Mouse (Mus musculus) forebrain, embryonic 10.5 days (tissue): ENCODE measurements at regions not wholly inside any gene's neighbourhood (a gene's known extent, or its start where the extent isn't known, plus 50 kb on each side); places are given as distances from the start of the nearest gene placed in this dataset.

Experiments used
- DNase-seq: peaks from one replicate; pipeline ENCODE4 v3.0.0-alpha.2; 2017; ENCODE audit warnings: low spot score; ENCODE audit errors: extremely low spot score
- H3K27ac ChIP-seq: fragments of 300-500 bp; sonication (generic); 2 replicates; pipeline ENCODE4 v1.5.1; 2016; ENCODE audit warnings: mild to moderate bottlenecking
- H3K27me3 ChIP-seq: fragments of 300-500 bp; sonication (generic); 2 replicates; pipeline ENCODE4 v1.6.1; 2016; ENCODE audit warnings: mild to moderate bottlenecking; ENCODE audit not compliant: poor library complexity, severe bottlenecking
- H3K36me3 ChIP-seq: fragments of 300-500 bp; sonication (generic); replicated peaks from 2 replicates; pipeline ENCODE4 v1.6.1; 2016; ENCODE audit warnings: mild to moderate bottlenecking, moderate library complexity
- H3K4me1 ChIP-seq: fragments of 300-500 bp; sonication (generic); 2 replicates; pipeline ENCODE4 v1.6.1; 2016
- H3K4me3 ChIP-seq: fragments of 300-500 bp; sonication (generic); 2 replicates; pipeline ENCODE4 v1.5.1; 2016; ENCODE audit warnings: mild to moderate bottlenecking, moderate library complexity
- H3K9me3 ChIP-seq: fragments of 300-500 bp; sonication (generic); 2 replicates; pipeline ENCODE4 v1.6.1; 2016; ENCODE audit warnings: mild to moderate bottlenecking, moderate library complexity
- WGBS: fragments of 180-500 bp; shearing (Covaris S2); methylation state at CpG from one replicate; pipeline ENCODE4 v1.1.7; 2016; 5-methylcytosine and 5-hydroxymethylcytosine counted together

- DNase-seq = no peak
- Histone ChIP-seq H3K4me3 (no peak overlapping the region), H3K9me3 (no peaks in the 10 kb centered on the region), H3K27me3 (no peaks in the 10 kb centered on the region), H3K27ac (no peak overlapping the region), H3K36me3 (no peaks in the 10 kb centered on the region), H3K4me1 (no peaks in the 10 kb centered on the region)
- WGBS = 91% methylated on average over 3 of the region's 3 CpGs
Observed at GRCm38 (mm10) chr4:93986189-93986588, 570.2 kb upstream of the Gm10306 start.

GRCm38 (mm10) chr4:93990273-93990869 lies 566.0 kb upstream of the Gm10306 start:
- no peaks in the 10 kb centered on the region for H3K27me3 ChIP-seq
- no peak overlapping the region for H3K27ac ChIP-seq
- no peaks in the 10 kb centered on the region for H3K9me3 ChIP-seq
- H3K36me3 ChIP-seq = no peaks in the 10 kb centered on the region
- 92% methylated on average over 7 of the region's 7 CpGs for WGBS
- H3K4me1 ChIP-seq = no peaks in the 10 kb centered on the region
- H3K4me3 ChIP-seq = no peak overlapping the region
- no peak for DNase-seq

- no peak for DNase-seq
- 85% methylated on average over 1 of the region's 1 CpGs for WGBS
- Histone ChIP-seq H3K4me3 (no peak overlapping the region), H3K4me1 (peaks cover 4% of the 10 kb centered on the region; the same call in 1 of the 2 replicates), H3K9me3 (no peaks in the 10 kb centered on the region), H3K36me3 (no peaks in the 10 kb centered on the region), H3K27me3 (no peaks in the 10 kb centered on the region), H3K27ac (no peak overlapping the region)
Observed at GRCm38 (mm10) chr4:94005818-94006217, 550.5 kb upstream of the Gm10306 start.

- WGBS = 58% methylated on average over 8 of the region's 8 CpGs
- peak; percentile 15 for DNase-seq
- Histone ChIP-seq H3K4me3 (no peak overlapping the region), H3K9me3 (no peaks in the 10 kb centered on the region), H3K27ac (no peak overlapping the region), H3K36me3 (no peaks in the 10 kb centered on the region), H3K27me3 (no peaks in the 10 kb centered on the region), H3K4me1 (peaks cover 4% of the 10 kb centered on the region; the same call in 1 of the 2 replicates)
Observed at GRCm38 (mm10) chr4:94007088-94007768, 549.1 kb upstream of the Gm10306 start.

GRCm38 (mm10) chr4:94015713-94016112 lies 540.6 kb upstream of the Gm10306 start:
- H3K27ac ChIP-seq = no peak overlapping the region
- no peaks in the 10 kb centered on the region for H3K4me1 ChIP-seq
- H3K36me3 ChIP-seq = no peaks in the 10 kb centered on the region
- no peak for DNase-seq
- WGBS = 93% methylated on average over 2 of the region's 2 CpGs
- no peak overlapping the region for H3K4me3 ChIP-seq
- H3K9me3 ChIP-seq = no peaks in the 10 kb centered on the region
- H3K27me3 ChIP-seq = no peaks in the 10 kb centered on the region

- no peaks in the 10 kb centered on the region for H3K4me1 ChIP-seq
- H3K9me3 ChIP-seq = no peaks in the 10 kb centered on the region
- H3K4me3 ChIP-seq = no peak overlapping the region
- no peaks in the 10 kb centered on the region for H3K27me3 ChIP-seq
- 86% methylated on average over 3 of the region's 3 CpGs for WGBS
- DNase-seq = no peak
- H3K27ac ChIP-seq = no peak overlapping the region
- no peaks in the 10 kb centered on the region for H3K36me3 ChIP-seq
Observed at GRCm38 (mm10) chr4:94017702-94018101, 538.6 kb upstream of the Gm10306 start.

GRCm38 (mm10) chr4:94049629-94050310 lies 506.6 kb upstream of the Gm10306 start:
- no peaks in the 10 kb centered on the region for H3K4me1 ChIP-seq
- 79% methylated on average over 5 of the region's 5 CpGs for WGBS
- no peak for DNase-seq

GRCm38 (mm10) chr4:94052249-94053162 lies 503.8 kb upstream of the Gm10306 start:
- 85% methylated on average over 11 of the region's 11 CpGs for WGBS
- Histone ChIP-seq H3K4me1 (no peaks in the 10 kb centered on the region), H3K9me3 (no peaks in the 10 kb centered on the region), H3K27me3 (no peaks in the 10 kb centered on the region), H3K4me3 (no peak overlapping the region), H3K36me3 (no peaks in the 10 kb centered on the region), H3K27ac (no peak overlapping the region)
- DNase-seq = no peak

More at GRCm38 (mm10) chr4:94049629-94050310, 506.6 kb upstream of the Gm10306 start:
- Histone ChIP-seq H3K4me3 (no peak overlapping the region), H3K27ac (no peak overlapping the region), H3K27me3 (no peaks in the 10 kb centered on the region), H3K9me3 (no peaks in the 10 kb centered on the region), H3K36me3 (no peaks in the 10 kb centered on the region)

- WGBS = 66% methylated on average over 9 of the region's 9 CpGs
- H3K36me3 ChIP-seq = no peaks in the 10 kb centered on the region
Observed at GRCm38 (mm10) chr4:94073178-94073870, 483.0 kb upstream of the Gm10306 start.

GRCm38 (mm10) chr4:94082839-94083238 lies 473.5 kb upstream of the Gm10306 start:
- Histone ChIP-seq H3K4me3 (no peak overlapping the region), H3K9me3 (no peaks in the 10 kb centered on the region), H3K27me3 (no peaks in the 10 kb centered on the region), H3K36me3 (no peaks in the 10 kb centered on the region), H3K27ac (no peak overlapping the region), H3K4me1 (peaks cover 7% of the 10 kb centered on the region)
- WGBS = 69% methylated on average over 3 of the region's 3 CpGs
- no peak for DNase-seq

More at GRCm38 (mm10) chr4:94073178-94073870, 483.0 kb upstream of the Gm10306 start:
- no peak for DNase-seq
- Histone ChIP-seq H3K27ac (no peak overlapping the region), H3K4me1 (peaks cover 8% of the 10 kb centered on the region; the same call in 1 of the 2 replicates), H3K4me3 (no peak overlapping the region), H3K9me3 (no peaks in the 10 kb centered on the region), H3K27me3 (no peaks in the 10 kb centered on the region)

GRCm38 (mm10) chr4:94094379-94094778 lies 462.0 kb upstream of the Gm10306 start:
- no peak for DNase-seq
- H3K27me3 ChIP-seq = no peaks in the 10 kb centered on the region
- no peaks in the 10 kb centered on the region for H3K9me3 ChIP-seq
- H3K4me3 ChIP-seq = no peak overlapping the region
- 85% methylated on average over 5 of the region's 5 CpGs for WGBS
- H3K36me3 ChIP-seq = no peaks in the 10 kb centered on the region
- H3K4me1 ChIP-seq = no peaks in the 10 kb centered on the region
- no peak overlapping the region for H3K27ac ChIP-seq

- 84% methylated on average over 4 of the region's 4 CpGs for WGBS
- DNase-seq = no peak
- H3K27me3 ChIP-seq = no peaks in the 10 kb centered on the region
Observed at GRCm38 (mm10) chr4:94106941-94107340, 449.4 kb upstream of the Gm10306 start.

More at GRCm38 (mm10) chr4:94106941-94107340, 449.4 kb upstream of the Gm10306 start:
- H3K4me3 ChIP-seq = no peak overlapping the region
- H3K4me1 ChIP-seq = no peaks in the 10 kb centered on the region
- H3K27ac ChIP-seq = no peak overlapping the region
- H3K36me3 ChIP-seq = no peaks in the 10 kb centered on the region
- H3K9me3 ChIP-seq = no peaks in the 10 kb centered on the region
